Mouse (Mus musculus): ENCODE data around the gene Mettl18.

DNA sequence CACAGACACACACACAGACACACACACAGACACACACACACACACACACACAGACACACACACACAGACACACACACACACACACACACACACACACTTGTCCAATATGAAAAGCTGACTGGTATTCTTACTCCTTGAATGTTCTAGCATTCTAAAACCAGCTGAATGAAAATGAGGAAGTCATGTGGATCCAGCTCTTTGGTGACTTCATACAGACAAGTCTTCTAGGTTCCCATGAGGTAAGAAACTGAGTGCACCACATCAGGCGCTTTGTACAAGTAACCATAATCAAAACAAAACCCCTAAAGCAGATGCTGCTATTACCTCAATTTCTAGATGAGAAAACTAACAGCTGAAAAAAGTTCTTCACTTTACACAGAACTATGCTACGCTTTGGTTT, 19.6 kb upstream of the Mettl18 start:
- no peak for TF ChIP-seq CTCF (IDR thresholded peaks at IDR 0.05; ENCODE audit: borderline replicate concordance, insufficient read depth, low read depth, low read length)
- TF ChIP-seq POLR2A (IDR thresholded peaks at IDR 0.05; ENCODE audit: borderline replicate concordance, insufficient read depth, low read length), result no peak
